Mouse (Mus musculus) hindbrain, embryonic 11.5 days (tissue): Measurements from ENCODE around the gene Tnip3. TPM values are rescaled to one million over a fixed set of nuclear protein-coding genes. Genes with fewer than 3 reads are reported as not detected.
A peak's percentile ranks its signal among the peaks of the same experiment; 100 is the strongest.

ENCODE experiments used
- ATAC-seq: fragments of 200-750 bp; cut with Nextera tagmentation; 2 replicates; pipeline ENCODE4 v1.8.0; 2017; ENCODE audit warnings: mild to moderate bottlenecking, moderate TSS enrichment, moderate library complexity; ENCODE audit not compliant: low FRiP score
- DNase-seq: peaks from one replicate; pipeline ENCODE4 v3.0.0-alpha.2; 2015; ENCODE audit warnings: low spot score
- H3K27ac ChIP-seq: fragments of 300-500 bp; sonication (generic); 2 replicates; pipeline ENCODE4 v1.5.1; 2014; ENCODE audit warnings: mild to moderate bottlenecking, low read depth, low read length
- H3K27me3 ChIP-seq: fragments of 300-500 bp; sonication (generic); 2 replicates; pipeline ENCODE4 v1.6.1; 2014; ENCODE audit warnings: mild to moderate bottlenecking, low read length, moderate library complexity, mixed read lengths; ENCODE audit not compliant: control insufficient read depth, insufficient read depth
- H3K36me3 ChIP-seq: fragments of 300-500 bp; sonication (generic); 2 replicates; pipeline ENCODE4 v1.6.1; 2014; ENCODE audit warnings: mild to moderate bottlenecking, low read length, moderate library complexity, mixed read lengths; ENCODE audit not compliant: control insufficient read depth, insufficient read depth
- H3K4me1 ChIP-seq: fragments of 300-500 bp; sonication (generic); replicated peaks from 2 replicates; pipeline ENCODE4 v1.6.1; 2014; ENCODE audit warnings: low read length, mixed read lengths; ENCODE audit not compliant: control insufficient read depth, insufficient read depth
- H3K4me2 ChIP-seq: fragments of 300-500 bp; sonication (generic); replicated peaks from 2 replicates; pipeline ENCODE4 v1.6.1; 2014; ENCODE audit warnings: mild to moderate bottlenecking, low read depth, low read length
- H3K4me3 ChIP-seq: fragments of 300-500 bp; sonication (generic); 2 replicates; pipeline ENCODE4 v1.5.1; 2014; ENCODE audit warnings: low read depth, low read length
- H3K9ac ChIP-seq: fragments of 300-500 bp; sonication (generic); 2 replicates; pipeline ENCODE4 v1.6.1; 2014; ENCODE audit warnings: low read depth, low read length
- H3K9me3 ChIP-seq: fragments of 300-500 bp; sonication (generic); 2 replicates; pipeline ENCODE4 v1.6.1; 2016; ENCODE audit warnings: low read length; ENCODE audit not compliant: control insufficient read depth
- WGBS: fragments of 180-500 bp; shearing (Covaris S2); extraction: QIAGEN DNeasy Blood & Tissue Kit; methylation state at CpG from one replicate; pipeline ENCODE4 v1.1.7; 2014; 5-methylcytosine and 5-hydroxymethylcytosine counted together
- polyA plus RNA-seq: library from polyadenylated mRNA; unstranded; fragments of >200 nt; fragmentation: Nextera tagmentation; extraction: Ambion mirVana; gene quantifications from 2 replicates; pipeline ENCODE4 v1.2.1, GENCODE M21; 2014

Gene Tnip3
- polyA plus RNA-seq = 0.13 TPM in 1 of 2 replicates, not detected in the other

- 89% methylated on average over 5 of the region's 5 CpGs for WGBS
- no peaks in the 10 kb centered on the region for H3K9me3 ChIP-seq
- DNase-seq (no peak), ATAC-seq (no peak)
- no peak within 1 kb of the TSS for H3K9ac ChIP-seq
- no peak within 1 kb of the TSS for H3K4me3 ChIP-seq
- no peak within 1 kb of the TSS for H3K27ac ChIP-seq
- no peaks in the 10 kb centered on the region for H3K4me1 ChIP-seq
- no peak within 1 kb of the TSS for H3K4me2 ChIP-seq
- H3K27me3 ChIP-seq = no peaks in the 10 kb centered on the region
- no peaks in the 10 kb centered on the region for H3K36me3 ChIP-seq
Observed at GRCm38 (mm10) chr6:65525192-65525591, at the start of gene Tnip3. TSS of gene Tnip3 (plus strand) at chr6:65525313.

- H3K9ac ChIP-seq = no peak overlapping the region
- ATAC-seq (no peak), DNase-seq (no peak)
- H3K27me3 ChIP-seq = no peaks in the 10 kb centered on the region
- H3K9me3 ChIP-seq = no peaks in the 10 kb centered on the region
- no peaks in the 10 kb centered on the region for H3K4me1 ChIP-seq
- no peak overlapping the region for H3K4me2 ChIP-seq
- H3K36me3 ChIP-seq = no peaks in the 10 kb centered on the region
- no peak overlapping the region for H3K27ac ChIP-seq
- H3K4me3 ChIP-seq = no peak overlapping the region
Observed at GRCm38 (mm10) chr6:65498786-65499185, 26.3 kb upstream of the Tnip3 start.

- no peak overlapping the region for H3K4me2 ChIP-seq
- H3K4me3 ChIP-seq = no peak overlapping the region
- H3K36me3 ChIP-seq = no peaks in the 10 kb centered on the region
- WGBS = 43% methylated on average over 4 of the region's 4 CpGs
- no peaks in the 10 kb centered on the region for H3K4me1 ChIP-seq
- no peak overlapping the region for H3K9ac ChIP-seq
- H3K9me3 ChIP-seq = no peaks in the 10 kb centered on the region
- no peaks in the 10 kb centered on the region for H3K27me3 ChIP-seq
- DNase-seq = peak; percentile 84
- no peak overlapping the region for H3K27ac ChIP-seq
- no peak; the same call in 1 of the 2 replicates for ATAC-seq
Observed at GRCm38 (mm10) chr6:65510051-65510669, 15.0 kb upstream of the Tnip3 start.

- no peak overlapping the region for H3K9ac ChIP-seq
- H3K36me3 ChIP-seq = no peaks in the 10 kb centered on the region
- 91% methylated on average over 3 of the region's 3 CpGs for WGBS
- ATAC-seq = no peak
- H3K4me1 ChIP-seq = no peaks in the 10 kb centered on the region
- DNase-seq = no peak
- H3K9me3 ChIP-seq = no peaks in the 10 kb centered on the region
- no peaks in the 10 kb centered on the region for H3K27me3 ChIP-seq
- no peak overlapping the region for H3K4me2 ChIP-seq
- H3K4me3 ChIP-seq = no peak overlapping the region
- no peak overlapping the region for H3K27ac ChIP-seq
Observed at GRCm38 (mm10) chr6:65513813-65514212, 11.3 kb upstream of the Tnip3 start.

- H3K9ac ChIP-seq = no peak overlapping the region
- H3K4me1 ChIP-seq = no peaks in the 10 kb centered on the region
- H3K27ac ChIP-seq = no peak overlapping the region
- no peak overlapping the region for H3K4me3 ChIP-seq
- no peak for ATAC-seq
- H3K27me3 ChIP-seq = no peaks in the 10 kb centered on the region
- no peaks in the 10 kb centered on the region for H3K36me3 ChIP-seq
- WGBS = 87% methylated on average over 8 of the region's 8 CpGs
- no peak for DNase-seq
- no peaks in the 10 kb centered on the region for H3K9me3 ChIP-seq
- H3K4me2 ChIP-seq = no peak overlapping the region
Observed at GRCm38 (mm10) chr6:65516759-65517158, 8.4 kb upstream of the Tnip3 start.

GRCm38 (mm10) chr6:65520821-65521220, 4.3 kb upstream of the Tnip3 start:
- no peak overlapping the region for H3K4me2 ChIP-seq
- DNase-seq (no peak), ATAC-seq (no peak)
- no peaks in the 10 kb centered on the region for H3K36me3 ChIP-seq
- H3K4me1 ChIP-seq = no peaks in the 10 kb centered on the region
- H3K27me3 ChIP-seq = no peaks in the 10 kb centered on the region
- no peak overlapping the region for H3K9ac ChIP-seq
- no peaks in the 10 kb centered on the region for H3K9me3 ChIP-seq
- no peak overlapping the region for H3K27ac ChIP-seq
- WGBS = 74% methylated on average over 3 of the region's 3 CpGs
- H3K4me3 ChIP-seq = no peak overlapping the region

GRCm38 (mm10) chr6:65527892-65528291, 2.8 kb downstream of the Tnip3 start:
- H3K9me3 ChIP-seq = no peaks in the 10 kb centered on the region
- ATAC-seq = no peak
- 78% methylated on average over 1 of the region's 1 CpGs for WGBS
- H3K4me3 ChIP-seq = no peak overlapping the region
- H3K4me2 ChIP-seq = no peak overlapping the region
- H3K27ac ChIP-seq = no peak overlapping the region
- no peaks in the 10 kb centered on the region for H3K27me3 ChIP-seq
- no peaks in the 10 kb centered on the region for H3K4me1 ChIP-seq
- H3K36me3 ChIP-seq = no peaks in the 10 kb centered on the region
- H3K9ac ChIP-seq = no peak overlapping the region
- no peak for DNase-seq

GRCm38 (mm10) chr6:65531232-65531848, 6.2 kb downstream of the Tnip3 start:
- Histone ChIP-seq H3K27me3 (no peaks in the 10 kb centered on the region), H3K36me3 (no peaks in the 10 kb centered on the region), H3K4me3 (no peak overlapping the region), H3K4me1 (no peaks in the 10 kb centered on the region), H3K9ac (no peak overlapping the region), H3K9me3 (no peaks in the 10 kb centered on the region), H3K27ac (no peak overlapping the region), H3K4me2 (no peak overlapping the region)
- no peak for ATAC-seq
- DNase-seq = no peak
- WGBS = 77% methylated on average over 3 of the region's 3 CpGs

GRCm38 (mm10) chr6:65533687-65534086, 8.6 kb downstream of the Tnip3 start:
- Histone ChIP-seq H3K9ac (no peak overlapping the region), H3K9me3 (no peaks in the 10 kb centered on the region), H3K4me1 (no peaks in the 10 kb centered on the region), H3K27me3 (no peaks in the 10 kb centered on the region), H3K27ac (no peak overlapping the region), H3K4me2 (no peak overlapping the region), H3K36me3 (no peaks in the 10 kb centered on the region), H3K4me3 (no peak overlapping the region)
- 100% methylated on average over 1 of the region's 1 CpGs for WGBS
- no peak for ATAC-seq
- DNase-seq = no peak
